In the genomic region with DNA sequence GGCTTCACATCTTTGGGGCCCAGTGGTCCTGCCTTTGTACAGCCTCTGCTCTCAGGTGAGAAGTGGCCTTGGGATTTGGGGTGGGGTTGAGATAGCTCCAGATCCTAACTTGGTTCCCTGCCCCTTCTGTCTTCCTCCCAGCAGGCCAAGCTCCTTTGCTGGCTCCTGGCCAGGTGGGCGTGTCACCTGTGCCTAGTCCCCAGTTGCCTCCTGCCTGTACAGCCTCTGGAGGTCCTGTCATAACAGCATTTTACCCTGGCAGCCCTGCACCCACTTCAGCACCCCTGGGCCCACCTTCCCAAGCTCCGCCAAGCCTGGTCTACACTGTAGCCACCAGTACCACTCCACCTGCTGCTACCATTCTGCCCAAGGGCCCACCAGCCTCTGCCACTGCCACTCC, we compare ENCODE assay signal across 8 mouse cellular contexts. TPM values are rescaled to one million over a fixed set of nuclear protein-coding genes. Genes with fewer than 3 reads are reported as not detected.
DNase-seq lines count a peak whose midpoint lies in the region; ATAC-seq lines count a peak whose summit lies in the region.

No protein-coding gene starts in this region.

- no peak overlapping the region for H3K9ac ChIP-seq in liver, embryonic 11.5 days (ENCODE audit: low read depth, low read length)

- H3K4me3 ChIP-seq in liver, embryonic 11.5 days (ENCODE audit: low read depth, low read length), result no peak overlapping the region

- no peak for ATAC-seq in liver, embryonic 11.5 days (replicated peaks; ENCODE audit: low FRiP score)

- peak; percentile 20 to 22 for DNase-seq in gastrocnemius, postnatal 36 days
- DNase-seq in gastrocnemius, adult 18-20 months (ENCODE audit: low spot score), result no peak
- peak; percentile 34 to 64 for DNase-seq in spleen, postnatal 10 days (ENCODE audit: low spot score in 2 of 2)
- DNase-seq in spleen, adult 12 weeks (ENCODE audit: low spot score), result no peak
- DNase-seq in heart, postnatal 14 days, result peak; percentile 52 to 65
- DNase-seq in lung, postnatal 4 days, result peak; percentile 58 to 70
- DNase-seq in embryo, embryonic 11 days, result no peak
- DNase-seq in liver, embryonic 11.5 days (ENCODE audit: low spot score), result no peak

- intact Hi-C loops in gastrocnemius, postnatal 36 days (cut with DNase I), result no loop called here
- intact Hi-C loops in heart, postnatal 14 days (cut with DNase I), result no loop called here

- peaks cover 75% of the 10 kb centered on the region for H3K36me3 ChIP-seq in liver, embryonic 11.5 days (ENCODE audit: control insufficient read depth, insufficient read depth, low read length)

- H3K4me1 ChIP-seq in liver, embryonic 11.5 days (replicated peaks; ENCODE audit: control insufficient read depth, insufficient read depth, low read length), result peaks cover 3% of the 10 kb centered on the region; the same call in 1 of the 2 replicates

- no peak overlapping the region for H3K27ac ChIP-seq in liver, embryonic 11.5 days (ENCODE audit: low read depth, low read length)

- 91% methylated on average over 2 of the region's 2 CpGs for WGBS in liver, embryonic 11.5 days

- no peaks in the 10 kb centered on the region for H3K27me3 ChIP-seq in liver, embryonic 11.5 days (replicated peaks; ENCODE audit: control insufficient read depth, insufficient read depth, low read length)

- no peak overlapping the region for H3K4me2 ChIP-seq in liver, embryonic 11.5 days

- peaks cover 5% of the 10 kb centered on the region; the same call in 1 of the 2 replicates for H3K9me3 ChIP-seq in liver, embryonic 11.5 days (ENCODE audit: control insufficient read depth, low read length)

RNA-seq across cellular contexts. Expression of a gene that starts 6.9 kb away (rescaled TPM):
- total RNA-seq in gastrocnemius, postnatal 36 days (2021), result 1 to 10 TPM in 1 of 2 experiments, under 1 TPM in 1; 0.86 to 1.3 TPM
- total RNA-seq in gastrocnemius, adult 18-20 months (2021), result 1 to 10 TPM in 1 of 2 experiments, under 1 TPM in 1; 0.82 to 1.1 TPM
- 1 to 10 TPM; 5.1 to 5.6 TPM for total RNA-seq in heart, postnatal 14 days (2021)
- 104 and 106 TPM in 2 replicates for polyA plus RNA-seq in liver, embryonic 11.5 days (2014; fragmentation: Nextera tagmentation; extraction: Ambion mirVana)

RNA-seq across cellular contexts. Expression of a gene that starts 10.3 kb away (rescaled TPM):
- total RNA-seq in gastrocnemius, postnatal 36 days (2021), result not detected
- total RNA-seq in gastrocnemius, adult 18-20 months (2021), result not detected
- total RNA-seq in heart, postnatal 14 days (2021), result not detected
- polyA plus RNA-seq in liver, embryonic 11.5 days (2014; fragmentation: Nextera tagmentation; extraction: Ambion mirVana), result 0.32 and 0.68 TPM in 2 replicates

RNA-seq across cellular contexts. Expression of a gene that starts 15.0 kb away (rescaled TPM):
- total RNA-seq in gastrocnemius, postnatal 36 days (2021), result not detected
- total RNA-seq in gastrocnemius, adult 18-20 months (2021), result not detected
- not detected for total RNA-seq in heart, postnatal 14 days (2021)
- polyA plus RNA-seq in liver, embryonic 11.5 days (2014; fragmentation: Nextera tagmentation; extraction: Ambion mirVana), result 0.16 and 0.32 TPM in 2 replicates

RNA-seq across cellular contexts. Expression of a gene that starts 23.4 kb away (rescaled TPM):
- 10 to 100 TPM; 31.4 to 37.6 TPM for total RNA-seq in gastrocnemius, postnatal 36 days (2021)
- 10 to 100 TPM; 34.8 to 38.3 TPM for total RNA-seq in gastrocnemius, adult 18-20 months (2021)
- 10 to 100 TPM; 71.2 to 78.7 TPM for total RNA-seq in heart, postnatal 14 days (2021)
- 21.6 and 25.2 TPM in 2 replicates for polyA plus RNA-seq in liver, embryonic 11.5 days (2014; fragmentation: Nextera tagmentation; extraction: Ambion mirVana)

RNA-seq across cellular contexts. Expression of a gene that starts 26.1 kb away (rescaled TPM):
- total RNA-seq in gastrocnemius, postnatal 36 days (2021), result 10 to 100 TPM; 16.3 to 16.6 TPM
- 10 to 100 TPM; 20.3 to 22.0 TPM for total RNA-seq in gastrocnemius, adult 18-20 months (2021)
- 10 to 100 TPM; 26.7 to 29.6 TPM for total RNA-seq in heart, postnatal 14 days (2021)
- polyA plus RNA-seq in liver, embryonic 11.5 days (2014; fragmentation: Nextera tagmentation; extraction: Ambion mirVana), result 5.1 and 5.5 TPM in 2 replicates

Comparison
In these comparisons a context has a peak if more than half of its experiments do, and no peak if none do; other contexts are left out.
1. DNase-seq: peak in gastrocnemius, postnatal 36 days (2 of 2), spleen, postnatal 10 days (2 of 2), heart, postnatal 14 days (2 of 2) and lung, postnatal 4 days (2 of 2); none in gastrocnemius, adult 18-20 months (single experiment), spleen, adult 12 weeks (single experiment), embryo, embryonic 11 days (single experiment) and liver, embryonic 11.5 days (single experiment).